Mouse (Mus musculus) adrenal gland, adult 2 months (tissue): ENCODE results near the gene Prom2. TPM values are rescaled to one million over a fixed set of nuclear protein-coding genes. Genes with fewer than 3 reads are reported as not detected.

Source experiments
- DNase-seq: peaks from one replicate; pipeline ENCODE4 v3.0.0; 2021
- polyA plus RNA-seq: library from polyadenylated mRNA; depleted of rRNA; stranded (reverse); fragments of >200 nt; gene quantifications from 2 replicates; pipeline ENCODE4 v1.2.3, GENCODE M21; 2012; rRNA removed
- total RNA-seq, 2 experiments: library from RNA; stranded (reverse); gene quantifications; 2 replicates each; pipeline ENCODE4 v1.2.3; 2021

Gene Prom2
- total and polyA plus RNA-seq, 3 experiments: 0.37 to 0.83 (median 0.63) TPM

GRCm38 (mm10) chr2:127484476-127485170 lies 56.6 kb downstream of the Prom2 start:
- peak; percentile 65 for DNase-seq

- DNase-seq: peak; percentile 22
Observed at GRCm38 (mm10) chr2:127483001-127483400, 58.3 kb downstream of the Prom2 start.

GRCm38 (mm10) chr2:127482533-127482911 lies 58.7 kb downstream of the Prom2 start:
- peak; percentile 81 for DNase-seq

GRCm38 (mm10) chr2:127481841-127482532 lies 59.3 kb downstream of the Prom2 start:
- DNase-seq: no peak

- no peak for DNase-seq
Observed at GRCm38 (mm10) chr2:127479763-127480162, 61.5 kb downstream of the Prom2 start.

GRCm38 (mm10) chr2:127479210-127479609 lies 62.1 kb downstream of the Prom2 start:
- no peak for DNase-seq

Other genes starting within 250 kb of the Prom2 start
- gene Dusp2, start 205.3 kb downstream of the Prom2 start, total RNA-seq: under 1 TPM; 0.17 to 0.76 TPM
- gene Dusp2, start 205.3 kb downstream of the Prom2 start, polyA plus RNA-seq: 1.3 and 2.2 TPM in 2 replicates
- not detected for gene Astl, start 202.8 kb downstream of the Prom2 start, total RNA-seq
- gene Astl, start 202.8 kb downstream of the Prom2 start, polyA plus RNA-seq: not detected in 2 replicates
- gene Adra2b, start 178.3 kb downstream of the Prom2 start, total RNA-seq: 1 to 10 TPM; 1.6 to 1.9 TPM
- 1.1 and 1.5 TPM in 2 replicates for gene Adra2b, start 178.3 kb downstream of the Prom2 start, polyA plus RNA-seq
- under 1 TPM; 0.14 to 0.31 TPM for gene Gpat2, start 116.3 kb downstream of the Prom2 start, total RNA-seq
- gene Gpat2, start 116.3 kb downstream of the Prom2 start, polyA plus RNA-seq: 0.19 and 0.61 TPM in 2 replicates
- 10 to 100 TPM; 33.3 to 43.0 TPM for gene Fahd2a, start 96.9 kb downstream of the Prom2 start, total RNA-seq
- 26.9 and 28.6 TPM in 2 replicates for gene Fahd2a, start 96.9 kb downstream of the Prom2 start, polyA plus RNA-seq
- 1 to 10 TPM; 4.2 to 6.4 TPM for gene Kcnip3, start 19.4 kb downstream of the Prom2 start, total RNA-seq
- gene Kcnip3, start 19.4 kb downstream of the Prom2 start, polyA plus RNA-seq: 6.4 and 6.9 TPM in 2 replicates
- 1 to 10 TPM; 2.7 to 2.9 TPM for gene Zfp661, start 45.6 kb upstream of the Prom2 start, total RNA-seq
- 0.90 and 1.3 TPM in 2 replicates for gene Zfp661, start 45.6 kb upstream of the Prom2 start, polyA plus RNA-seq
- gene Mrps5, start 45.8 kb upstream of the Prom2 start, total RNA-seq: 100 to 1,000 TPM; 111 to 122 TPM
- 36.8 and 43.7 TPM in 2 replicates for gene Mrps5, start 45.8 kb upstream of the Prom2 start, polyA plus RNA-seq
- gene Mal, start 115.2 kb upstream of the Prom2 start, total RNA-seq: 1 to 10 TPM; 5.9 to 8.1 TPM
- 1.9 and 2.9 TPM in 2 replicates for gene Mal, start 115.2 kb upstream of the Prom2 start, polyA plus RNA-seq
- 1 to 10 TPM; 1.8 to 2.0 TPM for gene Mall, start 188.5 kb upstream of the Prom2 start, total RNA-seq
- 1.9 and 4.6 TPM in 2 replicates for gene Mall, start 188.5 kb upstream of the Prom2 start, polyA plus RNA-seq
- 10 to 100 TPM; 21.1 to 25.7 TPM for gene Nphp1, start 247.4 kb upstream of the Prom2 start, total RNA-seq
- 4.9 and 5.6 TPM in 2 replicates for gene Nphp1, start 247.4 kb upstream of the Prom2 start, polyA plus RNA-seq